Comparison of ENCODE assay signal across 14 mouse cellular contexts in genomic region chr17:31091023-31091735, GRCm38 (mm10). TPM values are rescaled to one million over a fixed set of nuclear protein-coding genes. Genes with fewer than 3 reads are reported as not detected.
DNase-seq lines count a peak whose midpoint lies in the region; ATAC-seq and TF ChIP-seq lines count a peak whose summit lies in the region.
"Had no signal": no experiment of that assay in that cellular context is flagged by ENCODE, and none has a peak within 500 bp of the region (broad histone marks: within the 10 kb centered on the region; RNA-seq: fewer than 3 reads in every experiment).

No protein-coding gene starts in this region.

- WGBS in embryonic facial prominence, embryonic 14.5 days, result 59% methylated on average over 13 of the region's 13 CpGs
- WGBS in liver, embryonic 11.5 days, result 16% methylated on average over 13 of the region's 13 CpGs
- WGBS in neural tube, embryonic 12.5 days, result 52% methylated on average over 13 of the region's 13 CpGs

- peaks cover 10% of the 10 kb centered on the region for H3K4me1 ChIP-seq in embryonic facial prominence, embryonic 14.5 days (ENCODE audit: control insufficient read depth, insufficient read depth, low read length)
- peaks cover 45% of the 10 kb centered on the region for H3K4me1 ChIP-seq in liver, embryonic 11.5 days (replicated peaks; ENCODE audit: control insufficient read depth, insufficient read depth, low read length)
- peaks cover 38% of the 10 kb centered on the region for H3K4me1 ChIP-seq in neural tube, embryonic 12.5 days

- H3K27ac ChIP-seq in layer of hippocampus, adult 2 months, result peak overlapping the region; percentile 78
- H3K27ac ChIP-seq in embryonic facial prominence, embryonic 14.5 days (replicated peaks; ENCODE audit: low read depth, low read length), result no peak overlapping the region
- H3K27ac ChIP-seq in liver, embryonic 11.5 days (ENCODE audit: low read depth, low read length), result peak overlapping the region; percentile 70
- no peak overlapping the region for H3K27ac ChIP-seq in neural tube, embryonic 12.5 days
- H3K27ac ChIP-seq in gastrocnemius, adult 2 months, result no peak overlapping the region

- no peaks in the 10 kb centered on the region for H3K27me3 ChIP-seq in embryonic facial prominence, embryonic 14.5 days (replicated peaks; ENCODE audit: control insufficient read depth, insufficient read depth, low read length)
- no peaks in the 10 kb centered on the region for H3K27me3 ChIP-seq in liver, embryonic 11.5 days (replicated peaks; ENCODE audit: control insufficient read depth, insufficient read depth, low read length)
- no peaks in the 10 kb centered on the region for H3K27me3 ChIP-seq in neural tube, embryonic 12.5 days (replicated peaks)

- H3K4me3 ChIP-seq in layer of hippocampus, adult 2 months, result no peak overlapping the region; the same call in 1 of the 2 replicates
- H3K4me3 ChIP-seq in embryonic facial prominence, embryonic 14.5 days (ENCODE audit: low read depth, low read length), result no peak overlapping the region
- no peak overlapping the region for H3K4me3 ChIP-seq in liver, embryonic 11.5 days (ENCODE audit: low read depth, low read length)
- H3K4me3 ChIP-seq in neural tube, embryonic 12.5 days, result no peak overlapping the region
- H3K4me3 ChIP-seq in gastrocnemius, adult 2 months, result no peak overlapping the region

- H3K9ac ChIP-seq in embryonic facial prominence, embryonic 14.5 days (ENCODE audit: low read depth, low read length), result no peak overlapping the region
- H3K9ac ChIP-seq in liver, embryonic 11.5 days (ENCODE audit: low read depth, low read length), result peak overlapping the region; percentile 15
- H3K9ac ChIP-seq in neural tube, embryonic 12.5 days, result no peak overlapping the region

- no peak for TF ChIP-seq CTCF in layer of hippocampus, adult 2 months (conservative IDR thresholded peaks at IDR 0.05)
- TF ChIP-seq CTCF in gastrocnemius, adult 2 months (IDR thresholded peaks at IDR 0.05), result no peak

- no peak overlapping the region for H3K4me2 ChIP-seq in embryonic facial prominence, embryonic 14.5 days (ENCODE audit: low read depth, low read length)
- peak overlapping the region; percentile 49 for H3K4me2 ChIP-seq in liver, embryonic 11.5 days
- H3K4me2 ChIP-seq in neural tube, embryonic 12.5 days (replicated peaks), result 0 out of 2 replicates have a peak overlapping the region, but pooled peaks have one; percentile 5

- ATAC-seq in embryonic facial prominence, embryonic 14.5 days (ENCODE audit: low read depth), result peak; percentile 24; the same call in 1 of the 2 replicates
- peak; percentile 93 for ATAC-seq in liver, embryonic 11.5 days (replicated peaks; ENCODE audit: low FRiP score)
- ATAC-seq in neural tube, embryonic 12.5 days (ENCODE audit: low FRiP score, low read depth), result no peak
- ATAC-seq: intestine, embryonic 16.5 days had no signal

- H3K36me3 ChIP-seq in embryonic facial prominence, embryonic 14.5 days (ENCODE audit: control insufficient read depth, insufficient read depth, low read length), result no peaks in the 10 kb centered on the region
- no peaks in the 10 kb centered on the region for H3K36me3 ChIP-seq in liver, embryonic 11.5 days (ENCODE audit: control insufficient read depth, insufficient read depth, low read length)
- 0 out of 2 replicates have a peak, but pooled peaks cover 3% of the 10 kb centered on the region for H3K36me3 ChIP-seq in neural tube, embryonic 12.5 days

- intact Hi-C loops in gastrocnemius, adult 2 months (cut with DNase I), result no loop called here

- H3K9me3 ChIP-seq in embryonic facial prominence, embryonic 14.5 days (ENCODE audit: control insufficient read depth, low read length), result no peaks in the 10 kb centered on the region
- no peaks in the 10 kb centered on the region; the same call in 1 of the 2 replicates for H3K9me3 ChIP-seq in liver, embryonic 11.5 days (ENCODE audit: control insufficient read depth, low read length)
- no peaks in the 10 kb centered on the region for H3K9me3 ChIP-seq in neural tube, embryonic 12.5 days

- DNase-seq in layer of hippocampus, adult 2 months (ENCODE audit: low spot score in 2 of 2), result peak in 1 of 2 experiments; percentile 53
- DNase-seq in layer of hippocampus, adult 11-12 months (ENCODE audit: low spot score), result no peak
- no peak for DNase-seq in embryonic facial prominence, embryonic 14.5 days (ENCODE audit: low spot score)
- DNase-seq in liver, embryonic 11.5 days (ENCODE audit: low spot score), result no peak
- no peak for DNase-seq in gastrocnemius, adult 2 months
- DNase-seq in left cerebral cortex, adult 9 months (ENCODE audit: low spot score in 2 of 2), result no peak
- no peak for DNase-seq in kidney, postnatal 36 days
- DNase-seq: cerebellum, postnatal 36 days; gastrocnemius, postnatal 10 days; thymus, postnatal 25 days had no signal

RNA-seq across cellular contexts. Expression of gene Abcg1, which starts 33.7 kb away (rescaled TPM):
- total RNA-seq in layer of hippocampus, adult 2 months (2021), result 10 to 100 TPM; 75.7 to 83.3 TPM
- polyA plus RNA-seq in embryonic facial prominence, embryonic 14.5 days (2014; fragmentation: Nextera tagmentation; extraction: Ambion mirVana), result 10.5 and 11.9 TPM in 2 replicates
- polyA plus RNA-seq in liver, embryonic 11.5 days (2014; fragmentation: Nextera tagmentation; extraction: Ambion mirVana), result 6.5 and 6.7 TPM in 2 replicates
- polyA plus RNA-seq in neural tube, embryonic 12.5 days (2016; fragmentation: Nextera tagmentation; extraction: Ambion mirVana), result 13.0 TPM in 2 replicates
- total RNA-seq in gastrocnemius, adult 2 months (2021), result 1 to 10 TPM in 1 of 2 experiments, under 1 TPM in 1; 0.89 to 2.5 TPM

RNA-seq across cellular contexts. Expression of gene Tff3, which starts 38.3 kb away (rescaled TPM):
- not detected for total RNA-seq in layer of hippocampus, adult 2 months (2021)
- not detected in 2 replicates for polyA plus RNA-seq in embryonic facial prominence, embryonic 14.5 days (2014; fragmentation: Nextera tagmentation; extraction: Ambion mirVana)
- 2.1 and 2.5 TPM in 2 replicates for polyA plus RNA-seq in liver, embryonic 11.5 days (2014; fragmentation: Nextera tagmentation; extraction: Ambion mirVana)
- polyA plus RNA-seq in neural tube, embryonic 12.5 days (2016; fragmentation: Nextera tagmentation; extraction: Ambion mirVana), result 0.60 and 1.4 TPM in 2 replicates
- not detected for total RNA-seq in gastrocnemius, adult 2 months (2021)
- total RNA-seq: gastrocnemius, postnatal 10 days; left cerebral cortex, postnatal 36 days; monocyte, adult 5-6 weeks had no signal

RNA-seq across cellular contexts. Expression of gene Tff2, which starts 52.9 kb away (rescaled TPM):
- total RNA-seq in layer of hippocampus, adult 2 months (2021), result not detected
- not detected in 2 replicates for polyA plus RNA-seq in embryonic facial prominence, embryonic 14.5 days (2014; fragmentation: Nextera tagmentation; extraction: Ambion mirVana)
- polyA plus RNA-seq in liver, embryonic 11.5 days (2014; fragmentation: Nextera tagmentation; extraction: Ambion mirVana), result not detected in 2 replicates
- not detected in 2 replicates for polyA plus RNA-seq in neural tube, embryonic 12.5 days (2016; fragmentation: Nextera tagmentation; extraction: Ambion mirVana)
- not detected for total RNA-seq in gastrocnemius, adult 2 months (2021)
- total RNA-seq: gastrocnemius, postnatal 10 days; left cerebral cortex, postnatal 36 days; monocyte, adult 5-6 weeks had no signal

Comparison
In these comparisons a context has a peak if more than half of its experiments do, and no peak if none do; other contexts are left out.
1. H3K27ac ChIP-seq: peak in layer of hippocampus, adult 2 months (single experiment) and liver, embryonic 11.5 days (single experiment); none in embryonic facial prominence, embryonic 14.5 days (single experiment), neural tube, embryonic 12.5 days (single experiment) and gastrocnemius, adult 2 months (single experiment).